Mouse (Mus musculus): ENCODE results near the gene Zbtb6. TPM values are rescaled to one million over a fixed set of nuclear protein-coding genes. Genes with fewer than 3 reads are reported as not detected.

Gene Zbtb6
- polyA plus RNA-seq, 1 experiment from 2014 or later = 2.4 TPM

Other genes starting within 250 kb of the Zbtb6 start
- not detected in 2 replicates for gene Olfr366, start 231.6 kb downstream of the Zbtb6 start, polyA plus RNA-seq (2015; fragmentation: Nextera tagmentation; extraction: Ambion mirVana)
- gene Olfr368, start 116.7 kb downstream of the Zbtb6 start, polyA plus RNA-seq (2015; fragmentation: Nextera tagmentation; extraction: Ambion mirVana) = not detected in 2 replicates
- gene Pdcl, start 83.8 kb downstream of the Zbtb6 start, polyA plus RNA-seq (2015; fragmentation: Nextera tagmentation; extraction: Ambion mirVana) = 13.0 and 18.1 TPM in 2 replicates
- gene Rc3h2, start 20.3 kb downstream of the Zbtb6 start, polyA plus RNA-seq (2015; fragmentation: Nextera tagmentation; extraction: Ambion mirVana) = 3.7 and 4.0 TPM in 2 replicates
- gene Zbtb26, start within 50 bp of the Zbtb6 start, polyA plus RNA-seq (2015; fragmentation: Nextera tagmentation; extraction: Ambion mirVana) = 1.7 and 2.1 TPM in 2 replicates
- 7.4 and 8.8 TPM in 2 replicates for gene Rabgap1, start 108 bp upstream of the Zbtb6 start, polyA plus RNA-seq (2015; fragmentation: Nextera tagmentation; extraction: Ambion mirVana)
- gene Gpr21, start 73.2 kb upstream of the Zbtb6 start, polyA plus RNA-seq (2015; fragmentation: Nextera tagmentation; extraction: Ambion mirVana) = 0.08 and 0.13 TPM in 2 replicates